Mouse (Mus musculus) midbrain, embryonic 16.5 days (tissue): ENCODE measurements around the gene Gm1673. TPM values are rescaled to one million over a fixed set of nuclear protein-coding genes. Genes with fewer than 3 reads are reported as not detected.
"Not testable (repeated sequence)": the region's sequence is repeated elsewhere in the genome, so short reads cannot be mapped to it uniquely, and the experiment has no call there.

Experiments used
- ATAC-seq: fragments of 200-750 bp; cut with Nextera tagmentation; 2 replicates; pipeline ENCODE4 v1.8.0; 2017; ENCODE audit warnings: moderate TSS enrichment
- H3K27ac ChIP-seq: fragments of 300-500 bp; sonication (generic); 2 replicates; pipeline ENCODE4 v1.5.1; 2014; ENCODE audit warnings: mild to moderate bottlenecking, low read length, mixed read lengths
- H3K27me3 ChIP-seq: fragments of 300-500 bp; sonication (generic); 2 replicates; pipeline ENCODE4 v1.6.1; 2014; ENCODE audit warnings: low read depth, low read length, mixed read lengths; ENCODE audit not compliant: control insufficient read depth, insufficient read depth
- H3K36me3 ChIP-seq: fragments of 300-500 bp; sonication (generic); 2 replicates; pipeline ENCODE4 v1.6.1; 2014; ENCODE audit warnings: mild to moderate bottlenecking, low read length, moderate library complexity, mixed read lengths; ENCODE audit not compliant: control insufficient read depth, insufficient read depth
- H3K4me1 ChIP-seq: fragments of 300-500 bp; sonication (generic); 2 replicates; pipeline ENCODE4 v1.6.1; 2014; ENCODE audit warnings: mild to moderate bottlenecking, low read length, mixed read lengths; ENCODE audit not compliant: control insufficient read depth, insufficient read depth
- H3K4me2 ChIP-seq: fragments of 300-500 bp; sonication (generic); 2 replicates; pipeline ENCODE4 v1.6.1; 2014; ENCODE audit warnings: mild to moderate bottlenecking, low read length, mixed read lengths
- H3K4me3 ChIP-seq: fragments of 300-500 bp; sonication (generic); 2 replicates; pipeline ENCODE4 v1.5.1; 2014; ENCODE audit warnings: low read depth, mild to moderate bottlenecking, low read length, moderate library complexity, mixed read lengths
- H3K9ac ChIP-seq: fragments of 300-500 bp; sonication (generic); 2 replicates; pipeline ENCODE4 v1.6.1; 2014; ENCODE audit warnings: low read depth, low read length, mixed read lengths
- H3K9me3 ChIP-seq: fragments of 300-500 bp; sonication (generic); replicated peaks from 2 replicates; pipeline ENCODE4 v1.6.1; 2014; ENCODE audit warnings: mild to moderate bottlenecking, low read length, mixed read lengths; ENCODE audit not compliant: control insufficient read depth, poor library complexity, severe bottlenecking
- WGBS: fragments of 180-500 bp; shearing (Covaris S2); extraction: QIAGEN DNeasy Blood & Tissue Kit; methylation state at CpG from one replicate; pipeline ENCODE4 v1.1.7; 2014; 5-methylcytosine and 5-hydroxymethylcytosine counted together
- polyA plus RNA-seq: library from polyadenylated mRNA; unstranded; fragments of >200 nt; fragmentation: Nextera tagmentation; extraction: Ambion mirVana; gene quantifications from 2 replicates; pipeline ENCODE4 v1.2.1, GENCODE M21; 2015

Gm1673 gene
- polyA plus RNA-seq: 654 and 658 TPM in 2 replicates

GRCm38 (mm10) chr5:33983309-33984121 lies at the start of gene Gm1673:
TSS of gene Gm1673 (plus strand) at chr5:33983433.
- peak; percentile 90 for ATAC-seq
- H3K4me3 ChIP-seq: peak within 1 kb of the TSS; percentile 96
- H3K4me1 ChIP-seq: peaks cover 24% of the 10 kb centered on the region
- WGBS: under 1% methylated on average over 76 of the region's 88 CpGs
- H3K27ac ChIP-seq: peak within 1 kb of the TSS; percentile 92
- H3K36me3 ChIP-seq: peaks cover 4% of the 10 kb centered on the region; the same call in 1 of the 2 replicates
- no peaks in the 10 kb centered on the region for H3K9me3 ChIP-seq
- H3K4me2 ChIP-seq: peak within 1 kb of the TSS; percentile 86
- no peaks in the 10 kb centered on the region for H3K27me3 ChIP-seq
- H3K9ac ChIP-seq: peak within 1 kb of the TSS; percentile 98

GRCm38 (mm10) chr5:33934081-33934480 lies 49.2 kb upstream of the Gm1673 start:
- WGBS: 93% methylated on average over 2 of the region's 2 CpGs
- Histone ChIP-seq H3K4me2 (peak overlapping the region; percentile 69), H3K4me3 (no peak overlapping the region), H3K9ac (no peak overlapping the region), H3K4me1 (peaks cover 29% of the 10 kb centered on the region), H3K27me3 (no peaks in the 10 kb centered on the region), H3K36me3 (peaks cover 6% of the 10 kb centered on the region), H3K27ac (no peak overlapping the region), H3K9me3 (no peaks in the 10 kb centered on the region)
- ATAC-seq: no peak

GRCm38 (mm10) chr5:33934877-33935276 lies 48.4 kb upstream of the Gm1673 start:
- peak overlapping the region; percentile 69 for H3K4me2 ChIP-seq
- no peaks in the 10 kb centered on the region for H3K27me3 ChIP-seq
- WGBS: 90% methylated on average over 7 of the region's 7 CpGs
- H3K9me3 ChIP-seq: no peaks in the 10 kb centered on the region
- H3K9ac ChIP-seq: no peak overlapping the region
- no peak for ATAC-seq
- no peak overlapping the region for H3K27ac ChIP-seq
- H3K4me3 ChIP-seq: peak overlapping the region; percentile 70
- H3K4me1 ChIP-seq: peaks cover 29% of the 10 kb centered on the region
- H3K36me3 ChIP-seq: peaks cover 3% of the 10 kb centered on the region

- WGBS: 0% methylated on average over 32 of the region's 39 CpGs
These were observed 47.5 kb upstream of the Gm1673 start for GRCm38 (mm10) chr5:33935700-33936111.

GRCm38 (mm10) chr5:33936120-33936707 lies 47.0 kb upstream of the Gm1673 start, which contains the start of gene Nelfa:
TSS of gene Nelfa (minus strand) at chr5:33936413.
- H3K9me3 ChIP-seq: no peaks in the 10 kb centered on the region
- peak within 1 kb of the TSS; percentile 70 for H3K4me3 ChIP-seq
- H3K4me1 ChIP-seq: peaks cover 29% of the 10 kb centered on the region
- H3K36me3 ChIP-seq: no peaks in the 10 kb centered on the region
- peak within 1 kb of the TSS; percentile 94 for H3K27ac ChIP-seq
- peak; percentile 98 for ATAC-seq
- WGBS: under 1% methylated on average over 61 of the region's 61 CpGs
- H3K9ac ChIP-seq: peak within 1 kb of the TSS; percentile 84
- peak within 1 kb of the TSS; percentile 87 for H3K4me2 ChIP-seq
- H3K27me3 ChIP-seq: no peaks in the 10 kb centered on the region

More at GRCm38 (mm10) chr5:33935700-33936111, 47.5 kb upstream of the Gm1673 start:
- Histone ChIP-seq H3K9me3 (no peaks in the 10 kb centered on the region), H3K4me1 (peaks cover 29% of the 10 kb centered on the region), H3K27ac (peak overlapping the region; percentile 94), H3K27me3 (no peaks in the 10 kb centered on the region), H3K4me2 (peak overlapping the region; percentile 69), H3K4me3 (peak overlapping the region; percentile 70), H3K36me3 (no peaks in the 10 kb centered on the region), H3K9ac (peak overlapping the region; percentile 84)
- ATAC-seq: peak; percentile 65

GRCm38 (mm10) chr5:33937230-33937629 lies 46.0 kb upstream of the Gm1673 start:
- no peaks in the 10 kb centered on the region for H3K27me3 ChIP-seq
- no peak overlapping the region for H3K9ac ChIP-seq
- H3K4me1 ChIP-seq: peaks cover 29% of the 10 kb centered on the region
- 0 out of 2 replicates have a peak, but pooled peaks cover 2% of the 10 kb centered on the region for H3K9me3 ChIP-seq
- 97% methylated on average over 2 of the region's 2 CpGs for WGBS
- H3K4me2 ChIP-seq: peak overlapping the region; percentile 87
- peak overlapping the region; percentile 70; the same call in 1 of the 2 replicates for H3K4me3 ChIP-seq
- no peak overlapping the region for H3K27ac ChIP-seq
- H3K36me3 ChIP-seq: no peaks in the 10 kb centered on the region
- ATAC-seq: no peak

GRCm38 (mm10) chr5:33938448-33938847 lies 44.8 kb upstream of the Gm1673 start:
- H3K4me3 ChIP-seq: no peak overlapping the region
- WGBS: 91% methylated on average over 3 of the region's 3 CpGs
- no peak for ATAC-seq
- no peak overlapping the region for H3K27ac ChIP-seq
- H3K9ac ChIP-seq: no peak overlapping the region
- no peaks in the 10 kb centered on the region for H3K36me3 ChIP-seq
- no peak overlapping the region for H3K4me2 ChIP-seq
- H3K9me3 ChIP-seq: 0 out of 2 replicates have a peak, but pooled peaks cover 3% of the 10 kb centered on the region
- peaks cover 24% of the 10 kb centered on the region for H3K4me1 ChIP-seq
- H3K27me3 ChIP-seq: no peaks in the 10 kb centered on the region

- H3K27me3 ChIP-seq, H3K4me3 ChIP-seq, H3K4me1 ChIP-seq, H3K9me3 ChIP-seq, ATAC-seq, H3K27ac ChIP-seq, H3K36me3 ChIP-seq, H3K4me2 ChIP-seq, H3K9ac ChIP-seq: not testable (repeated sequence)
- 91% methylated on average over 16 of the region's 16 CpGs for WGBS
These were observed 36.2 kb upstream of the Gm1673 start for GRCm38 (mm10) chr5:33947035-33947434.

GRCm38 (mm10) chr5:33948314-33948713 lies 34.9 kb upstream of the Gm1673 start:
- H3K27ac ChIP-seq: no peak overlapping the region
- 52% methylated on average over 4 of the region's 4 CpGs for WGBS
- no peak for ATAC-seq

More at GRCm38 (mm10) chr5:33948314-33948713, 34.9 kb upstream of the Gm1673 start:
- Histone ChIP-seq H3K9me3 (0 out of 2 replicates have a peak, but pooled peaks cover 4% of the 10 kb centered on the region), H3K4me1 (no peaks in the 10 kb centered on the region), H3K4me3 (no peak overlapping the region), H3K4me2 (no peak overlapping the region), H3K36me3 (no peaks in the 10 kb centered on the region), H3K9ac (no peak overlapping the region), H3K27me3 (no peaks in the 10 kb centered on the region)
